Mouse (Mus musculus): Measurements from ENCODE around the gene Zmym6. TPM values are rescaled to one million over a fixed set of nuclear protein-coding genes. Genes with fewer than 3 reads are reported as not detected.
A peak's percentile ranks its signal among the peaks of the same experiment; 100 is the strongest.

Gene Zmym6
- polyA plus RNA-seq, 1 experiment = 35.3 TPM

GRCm38 (mm10) chr4:127125834-127126463 lies 48.8 kb downstream of the Zmym6 start:
- TF ChIP-seq CTCF (IDR thresholded peaks at IDR 0.05; ENCODE audit: borderline replicate concordance, insufficient read depth, low read depth, low read length) = no peak
- TF ChIP-seq POLR2A (IDR thresholded peaks at IDR 0.05; ENCODE audit: borderline replicate concordance, insufficient read depth, low read length) = 0 out of 2 replicates have a peak, but pooled peaks have one; percentile 27
- peak; percentile 76 for DNase-seq
- peaks cover 3% of the 10 kb centered on the region; the same call in 1 of the 2 replicates for H3K4me1 ChIP-seq (ENCODE audit: control insufficient read depth, insufficient read depth, low read length)
- H3K27ac ChIP-seq (ENCODE audit: insufficient read depth, low read length) = no peak overlapping the region
- H3K4me3 ChIP-seq (replicated peaks; ENCODE audit: insufficient read depth, low read depth, low read length) = peak overlapping the region; percentile 57
- WGBS = 4% methylated on average over 35 of the region's 35 CpGs
- H3K27me3 ChIP-seq (ENCODE audit: control insufficient read depth, insufficient read depth, low read length) = no peaks in the 10 kb centered on the region

DNA sequence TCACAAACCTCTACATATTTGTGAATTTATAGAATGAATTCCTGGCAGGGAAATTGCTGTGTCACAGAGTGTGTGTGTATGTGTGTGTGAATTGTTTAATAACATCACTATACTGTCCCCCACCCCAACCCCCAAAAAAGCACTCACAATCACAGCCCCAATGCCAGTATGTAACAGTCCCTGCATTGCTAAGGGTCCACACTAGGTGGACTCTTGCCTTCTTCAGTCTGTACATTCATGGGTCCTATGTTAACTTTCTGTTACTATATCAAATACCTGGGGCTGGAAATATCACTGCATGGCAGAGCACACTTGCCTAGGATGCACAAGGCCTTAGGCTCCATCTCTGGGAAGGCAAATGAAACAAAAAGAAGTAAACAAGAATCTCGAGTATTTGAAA lies 57.5 kb downstream of the Zmym6 start:
- Histone ChIP-seq H3K27me3 (ENCODE audit: control insufficient read depth, insufficient read depth, low read length) (no peaks in the 10 kb centered on the region; the same call in 1 of the 2 replicates), H3K4me3 (replicated peaks; ENCODE audit: insufficient read depth, low read depth, low read length) (no peak overlapping the region), H3K27ac (ENCODE audit: insufficient read depth, low read length) (no peak overlapping the region), H3K4me1 (ENCODE audit: control insufficient read depth, insufficient read depth, low read length) (no peaks in the 10 kb centered on the region)
- 40% methylated on average over 1 of the region's 1 CpGs for WGBS
- DNase-seq = no peak
- no peak for TF ChIP-seq POLR2A (IDR thresholded peaks at IDR 0.05; ENCODE audit: borderline replicate concordance, insufficient read depth, low read length)
- TF ChIP-seq CTCF (IDR thresholded peaks at IDR 0.05; ENCODE audit: borderline replicate concordance, insufficient read depth, low read depth, low read length) = 0 out of 2 replicates have a peak, but pooled peaks have one; percentile 16

DNA sequence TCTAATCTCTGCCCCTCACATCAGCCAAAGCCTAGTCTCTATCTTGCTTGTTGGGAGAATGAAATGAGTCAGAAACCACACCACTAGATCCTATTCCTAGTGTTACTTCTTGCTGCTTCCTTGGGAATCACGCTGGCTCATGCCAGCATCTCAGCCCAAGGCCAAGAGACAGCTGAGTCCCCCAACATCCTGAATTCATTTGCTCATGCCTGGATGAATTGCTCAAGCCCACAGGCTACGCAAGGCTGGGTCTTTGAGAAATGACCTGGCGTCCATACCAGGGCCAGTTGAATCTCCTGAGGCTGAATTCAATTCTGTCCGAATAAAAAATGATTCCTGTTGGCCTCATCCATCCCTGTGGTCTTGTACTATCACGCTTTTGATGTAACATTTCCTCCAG lies 60.4 kb downstream of the Zmym6 start:
- WGBS = 55% methylated on average over 5 of the region's 5 CpGs
- no peak overlapping the region for H3K4me3 ChIP-seq (replicated peaks; ENCODE audit: insufficient read depth, low read depth, low read length)
- H3K4me1 ChIP-seq (ENCODE audit: control insufficient read depth, insufficient read depth, low read length) = no peaks in the 10 kb centered on the region
- no peak for DNase-seq
- no peak overlapping the region for H3K27ac ChIP-seq (ENCODE audit: insufficient read depth, low read length)
- no peaks in the 10 kb centered on the region for H3K27me3 ChIP-seq (ENCODE audit: control insufficient read depth, insufficient read depth, low read length)
- TF ChIP-seq POLR2A (IDR thresholded peaks at IDR 0.05; ENCODE audit: borderline replicate concordance, insufficient read depth, low read length) (no peak), CTCF (IDR thresholded peaks at IDR 0.05; ENCODE audit: borderline replicate concordance, insufficient read depth, low read depth, low read length) (no peak)

- Histone ChIP-seq H3K27me3 (ENCODE audit: control insufficient read depth, insufficient read depth, low read length) (no peaks in the 10 kb centered on the region), H3K27ac (ENCODE audit: insufficient read depth, low read length) (no peak overlapping the region), H3K4me1 (ENCODE audit: control insufficient read depth, insufficient read depth, low read length) (no peaks in the 10 kb centered on the region), H3K4me3 (replicated peaks; ENCODE audit: insufficient read depth, low read depth, low read length) (no peak overlapping the region)
- WGBS = 20% methylated on average over 6 of the region's 6 CpGs
- no peak for DNase-seq
- TF ChIP-seq CTCF (IDR thresholded peaks at IDR 0.05; ENCODE audit: borderline replicate concordance, insufficient read depth, low read depth, low read length) (no peak), POLR2A (IDR thresholded peaks at IDR 0.05; ENCODE audit: borderline replicate concordance, insufficient read depth, low read length) (no peak)
These were observed 61.3 kb downstream of the Zmym6 start for GRCm38 (mm10) chr4:127138486-127138885.

GRCm38 (mm10) chr4:127150031-127150430 lies 72.8 kb downstream of the Zmym6 start:
- H3K27me3 ChIP-seq (ENCODE audit: control insufficient read depth, insufficient read depth, low read length) = no peaks in the 10 kb centered on the region
- no peak overlapping the region for H3K27ac ChIP-seq (ENCODE audit: insufficient read depth, low read length)
- no peaks in the 10 kb centered on the region for H3K4me1 ChIP-seq (ENCODE audit: control insufficient read depth, insufficient read depth, low read length)
- no peak overlapping the region for H3K4me3 ChIP-seq (replicated peaks; ENCODE audit: insufficient read depth, low read depth, low read length)
- TF ChIP-seq POLR2A (IDR thresholded peaks at IDR 0.05; ENCODE audit: borderline replicate concordance, insufficient read depth, low read length) = no peak
- TF ChIP-seq CTCF (IDR thresholded peaks at IDR 0.05; ENCODE audit: borderline replicate concordance, insufficient read depth, low read depth, low read length) = no peak
- WGBS = 77% methylated on average over 13 of the region's 13 CpGs
- DNase-seq = no peak

GRCm38 (mm10) chr4:127153345-127153744 lies 76.2 kb downstream of the Zmym6 start:
- DNase-seq = no peak
- Histone ChIP-seq H3K27me3 (ENCODE audit: control insufficient read depth, insufficient read depth, low read length) (no peaks in the 10 kb centered on the region), H3K27ac (ENCODE audit: insufficient read depth, low read length) (no peak overlapping the region), H3K4me3 (replicated peaks; ENCODE audit: insufficient read depth, low read depth, low read length) (no peak overlapping the region), H3K4me1 (ENCODE audit: control insufficient read depth, insufficient read depth, low read length) (no peaks in the 10 kb centered on the region)
- no peak for TF ChIP-seq CTCF (IDR thresholded peaks at IDR 0.05; ENCODE audit: borderline replicate concordance, insufficient read depth, low read depth, low read length)
- 34% methylated on average over 1 of the region's 1 CpGs for WGBS

- Histone ChIP-seq H3K4me3 (replicated peaks; ENCODE audit: insufficient read depth, low read depth, low read length) (no peak overlapping the region), H3K27me3 (ENCODE audit: control insufficient read depth, insufficient read depth, low read length) (no peaks in the 10 kb centered on the region), H3K27ac (ENCODE audit: insufficient read depth, low read length) (no peak overlapping the region), H3K4me1 (ENCODE audit: control insufficient read depth, insufficient read depth, low read length) (no peaks in the 10 kb centered on the region)
- TF ChIP-seq CTCF (IDR thresholded peaks at IDR 0.05; ENCODE audit: borderline replicate concordance, insufficient read depth, low read depth, low read length) (no peak), POLR2A (IDR thresholded peaks at IDR 0.05; ENCODE audit: borderline replicate concordance, insufficient read depth, low read length) (no peak)
- 60% methylated on average over 5 of the region's 5 CpGs for WGBS
- no peak for DNase-seq
These were observed 78.6 kb downstream of the Zmym6 start for GRCm38 (mm10) chr4:127155757-127156156.

DNA sequence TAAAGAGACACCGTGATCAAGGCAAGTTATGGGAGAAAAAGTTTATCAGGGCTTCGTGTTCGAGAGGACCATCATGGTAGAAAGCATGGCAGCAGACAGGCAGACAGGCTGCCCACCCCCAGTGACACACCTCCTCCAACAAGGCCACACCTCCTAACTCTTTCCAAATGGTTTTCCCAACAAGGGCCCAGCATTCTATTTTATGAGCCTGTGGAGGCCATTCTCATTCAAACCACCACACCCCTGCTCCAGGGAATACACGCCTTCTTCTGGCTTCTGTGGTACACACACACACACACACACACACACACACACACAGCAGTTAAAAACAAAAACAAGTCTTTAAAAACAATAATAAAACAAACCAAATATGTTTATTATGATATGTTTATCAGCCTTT lies 80.6 kb downstream of the Zmym6 start:
- Histone ChIP-seq H3K27me3 (ENCODE audit: control insufficient read depth, insufficient read depth, low read length) (no peaks in the 10 kb centered on the region), H3K4me1 (ENCODE audit: control insufficient read depth, insufficient read depth, low read length) (no peaks in the 10 kb centered on the region), H3K4me3 (replicated peaks; ENCODE audit: insufficient read depth, low read depth, low read length) (no peak overlapping the region), H3K27ac (ENCODE audit: insufficient read depth, low read length) (no peak overlapping the region)
- 89% methylated on average over 4 of the region's 4 CpGs for WGBS
- DNase-seq = no peak
- TF ChIP-seq POLR2A (IDR thresholded peaks at IDR 0.05; ENCODE audit: borderline replicate concordance, insufficient read depth, low read length) (no peak), CTCF (IDR thresholded peaks at IDR 0.05; ENCODE audit: borderline replicate concordance, insufficient read depth, low read depth, low read length) (no peak)
